Mouse (Mus musculus) neural tube, embryonic 13.5 days (tissue): ENCODE results near the gene Olfr1261. TPM values are rescaled to one million over a fixed set of nuclear protein-coding genes. Genes with fewer than 3 reads are reported as not detected.

Experiments
- ATAC-seq: fragments of 200-750 bp; cut with Nextera tagmentation; 2 replicates; pipeline ENCODE4 v1.8.0; 2017; ENCODE audit warnings: low read depth, mild to moderate bottlenecking, moderate TSS enrichment, moderate library complexity
- H3K27ac ChIP-seq: fragments of 300-500 bp; sonication (generic); replicated peaks from 2 replicates; pipeline ENCODE4 v1.5.1; 2015; ENCODE audit warnings: moderate library complexity, mild to moderate bottlenecking, inconsistent platforms
- H3K27me3 ChIP-seq: fragments of 300-500 bp; sonication (generic); 2 replicates; pipeline ENCODE4 v1.6.1; 2015; ENCODE audit warnings: mild to moderate bottlenecking, inconsistent platforms
- H3K36me3 ChIP-seq: fragments of 300-500 bp; sonication (generic); 2 replicates; pipeline ENCODE4 v1.6.1; 2015; ENCODE audit warnings: mild to moderate bottlenecking, inconsistent platforms
- H3K4me1 ChIP-seq: fragments of 300-500 bp; sonication (generic); replicated peaks from 2 replicates; pipeline ENCODE4 v1.6.1; 2015; ENCODE audit warnings: inconsistent platforms
- H3K4me2 ChIP-seq: fragments of 300-500 bp; sonication (generic); 2 replicates; pipeline ENCODE4 v1.6.1; 2015; ENCODE audit warnings: inconsistent platforms, mild to moderate bottlenecking, moderate library complexity
- H3K4me3 ChIP-seq: fragments of 300-500 bp; sonication (generic); 2 replicates; pipeline ENCODE4 v1.5.1; 2015; ENCODE audit warnings: mild to moderate bottlenecking, inconsistent platforms
- H3K9ac ChIP-seq: fragments of 300-500 bp; sonication (generic); 2 replicates; pipeline ENCODE4 v1.6.1; 2015; ENCODE audit warnings: moderate library complexity, mild to moderate bottlenecking, inconsistent platforms
- H3K9me3 ChIP-seq: fragments of 300-500 bp; sonication (generic); 2 replicates; pipeline ENCODE4 v1.6.1; 2016; ENCODE audit warnings: inconsistent platforms
- WGBS: fragments of 180-500 bp; shearing (Covaris S2); methylation state at CpG from one replicate; pipeline ENCODE4 v1.1.7; 2015; 5-methylcytosine and 5-hydroxymethylcytosine counted together
- polyA plus RNA-seq: library from polyadenylated mRNA; unstranded; fragments of >200 nt; fragmentation: Nextera tagmentation; extraction: Ambion mirVana; gene quantifications from 2 replicates; pipeline ENCODE4 v1.2.1, GENCODE M21; 2015

Gene Olfr1261
- not detected in 2 replicates for polyA plus RNA-seq

DNA sequence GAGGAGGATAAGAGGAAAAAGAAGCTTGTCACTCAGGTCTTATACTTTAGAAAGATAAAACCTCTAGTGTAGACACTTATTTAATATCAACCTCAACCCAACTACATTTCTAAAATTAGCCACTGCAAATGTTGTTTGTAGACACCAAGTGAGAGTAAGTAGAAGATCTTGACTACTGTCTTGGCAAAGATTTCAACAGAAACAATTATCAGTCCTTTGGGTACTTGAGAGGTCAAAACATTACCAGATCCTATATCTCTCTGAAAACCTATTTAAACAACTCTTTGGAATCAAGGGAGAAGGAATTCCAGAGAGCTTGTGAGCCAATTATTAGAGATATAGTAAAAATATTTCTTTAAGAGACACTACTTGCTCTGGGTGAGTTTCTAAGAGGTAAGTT is at the start of gene Olfr1261:
Gene Olfr1261, plus strand, starts transcription at position 301 of the 400 bp plus-strand sequence.
- no peak within 1 kb of the TSS for H3K9ac ChIP-seq
- H3K9me3 ChIP-seq, result no peaks in the 10 kb centered on the region
- no peaks in the 10 kb centered on the region for H3K27me3 ChIP-seq
- ATAC-seq, result no peak
- H3K4me3 ChIP-seq, result no peak within 1 kb of the TSS
- H3K27ac ChIP-seq, result no peak within 1 kb of the TSS
- H3K36me3 ChIP-seq, result no peaks in the 10 kb centered on the region
- H3K4me1 ChIP-seq, result no peaks in the 10 kb centered on the region
- no peak within 1 kb of the TSS for H3K4me2 ChIP-seq

DNA sequence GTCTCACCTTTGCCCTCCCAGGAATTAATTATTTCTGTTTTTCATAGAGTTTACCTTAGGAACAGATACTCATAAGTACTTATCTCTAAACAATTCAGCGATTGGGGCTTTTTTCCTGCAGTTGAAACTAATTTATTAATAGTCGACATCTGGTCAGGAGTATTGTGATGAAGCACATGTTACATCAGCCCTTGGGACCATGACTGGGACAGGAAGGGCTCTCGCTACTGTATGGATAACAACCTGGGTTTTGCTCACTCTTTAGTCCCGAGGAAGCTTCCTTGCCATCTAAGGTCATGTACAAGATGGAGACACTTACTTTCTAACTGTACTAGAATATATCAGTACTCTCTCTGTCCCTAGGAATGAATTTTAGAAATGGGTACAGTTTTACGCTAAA is 42.5 kb upstream of the Olfr1261 start, which contains the start of gene Olfr1259:
Gene Olfr1259, minus strand, starts transcription at position 101 of the 400 bp plus-strand sequence.
- 89% methylated on average over 5 of the region's 5 CpGs for WGBS
- H3K4me3 ChIP-seq, result no peak within 1 kb of the TSS
- H3K27me3 ChIP-seq, result no peaks in the 10 kb centered on the region
- no peak within 1 kb of the TSS for H3K27ac ChIP-seq
- H3K9me3 ChIP-seq, result no peaks in the 10 kb centered on the region
- H3K36me3 ChIP-seq, result no peaks in the 10 kb centered on the region
- H3K4me1 ChIP-seq, result no peaks in the 10 kb centered on the region
- no peak within 1 kb of the TSS for H3K4me2 ChIP-seq
- no peak within 1 kb of the TSS for H3K9ac ChIP-seq
- no peak for ATAC-seq

- 51% methylated on average over 2 of the region's 2 CpGs for WGBS
- no peaks in the 10 kb centered on the region for H3K27me3 ChIP-seq
- H3K4me1 ChIP-seq, result no peaks in the 10 kb centered on the region
- H3K27ac ChIP-seq, result no peak within 1 kb of the TSS
- H3K9ac ChIP-seq, result no peak within 1 kb of the TSS
- H3K4me2 ChIP-seq, result no peak within 1 kb of the TSS
- H3K4me3 ChIP-seq, result no peak within 1 kb of the TSS
- no peaks in the 10 kb centered on the region for H3K36me3 ChIP-seq
- ATAC-seq, result no peak
- H3K9me3 ChIP-seq, result no peaks in the 10 kb centered on the region
These were observed 16.8 kb upstream of the Olfr1261 start, which contains the start of gene Olfr1260 for GRCm38 (mm10) chr2:89974184-89974583. Gene Olfr1260 (plus strand): TSS chr2:89974340.

- no peak overlapping the region for H3K4me2 ChIP-seq
- 88% methylated on average over 2 of the region's 2 CpGs for WGBS
- no peaks in the 10 kb centered on the region for H3K36me3 ChIP-seq
- no peak overlapping the region for H3K27ac ChIP-seq
- H3K27me3 ChIP-seq, result no peaks in the 10 kb centered on the region
- no peak overlapping the region for H3K9ac ChIP-seq
- no peaks in the 10 kb centered on the region for H3K4me1 ChIP-seq
- ATAC-seq, result no peak
- H3K4me3 ChIP-seq, result no peak overlapping the region
- H3K9me3 ChIP-seq, result no peaks in the 10 kb centered on the region
These were observed 13.3 kb upstream of the Olfr1261 start for GRCm38 (mm10) chr2:89977709-89978108.

GRCm38 (mm10) chr2:89999845-90000244 is 8.8 kb downstream of the Olfr1261 start, which contains the start of gene Olfr1262:
Gene Olfr1262 (plus strand): TSS chr2:90000145.
- no peak within 1 kb of the TSS for H3K4me2 ChIP-seq
- H3K36me3 ChIP-seq, result no peaks in the 10 kb centered on the region
- no peak within 1 kb of the TSS for H3K27ac ChIP-seq
- no peaks in the 10 kb centered on the region for H3K4me1 ChIP-seq
- no peaks in the 10 kb centered on the region for H3K27me3 ChIP-seq
- no peaks in the 10 kb centered on the region for H3K9me3 ChIP-seq
- ATAC-seq, result no peak
- no peak within 1 kb of the TSS for H3K9ac ChIP-seq
- no peak within 1 kb of the TSS for H3K4me3 ChIP-seq

- no peaks in the 10 kb centered on the region for H3K4me1 ChIP-seq
- H3K4me3 ChIP-seq, result no peak within 1 kb of the TSS
- H3K27ac ChIP-seq, result no peak within 1 kb of the TSS
- no peak for ATAC-seq
- H3K4me2 ChIP-seq, result no peak within 1 kb of the TSS
- H3K9me3 ChIP-seq, result no peaks in the 10 kb centered on the region
- H3K27me3 ChIP-seq, result no peaks in the 10 kb centered on the region
- H3K36me3 ChIP-seq, result no peaks in the 10 kb centered on the region
- WGBS, result 85% methylated on average over 2 of the region's 2 CpGs
- no peak within 1 kb of the TSS for H3K9ac ChIP-seq
These were observed 20.8 kb downstream of the Olfr1261 start, which contains the start of gene Olfr1263 for GRCm38 (mm10) chr2:90011831-90012230. Gene Olfr1263 (plus strand): TSS chr2:90012131.

GRCm38 (mm10) chr2:90025477-90025876 is 34.5 kb downstream of the Olfr1261 start, which contains the start of gene Olfr1264:
Gene Olfr1264 (minus strand): TSS chr2:90025577.
- Histone ChIP-seq H3K4me3 (no peak within 1 kb of the TSS), H3K27ac (no peak within 1 kb of the TSS), H3K27me3 (no peaks in the 10 kb centered on the region), H3K9me3 (no peaks in the 10 kb centered on the region), H3K9ac (no peak within 1 kb of the TSS), H3K4me2 (no peak within 1 kb of the TSS), H3K36me3 (no peaks in the 10 kb centered on the region), H3K4me1 (no peaks in the 10 kb centered on the region)
- ATAC-seq, result no peak
- WGBS, result 74% methylated on average over 2 of the region's 2 CpGs

DNA sequence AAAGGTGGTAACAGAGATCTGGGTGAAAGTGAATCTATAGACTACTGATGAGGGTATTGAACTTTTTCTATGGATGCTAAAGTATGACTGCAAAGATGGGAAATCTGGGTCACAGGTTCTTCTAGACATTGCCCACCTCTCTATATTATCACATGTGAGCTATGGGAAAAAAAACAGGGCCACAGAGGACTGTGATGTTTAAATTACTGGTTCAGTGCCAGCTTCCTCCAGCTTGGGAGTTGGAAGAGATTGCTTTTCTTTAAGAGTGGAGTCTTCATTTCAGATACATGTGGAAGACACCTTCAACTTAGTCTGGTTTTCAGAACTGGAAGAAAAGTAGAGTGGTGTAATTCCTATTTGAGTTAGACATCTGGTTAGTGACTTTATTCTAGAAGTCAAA is 44.0 kb downstream of the Olfr1261 start, which contains the start of gene Olfr1265:
Gene Olfr1265, plus strand, starts transcription at position 301 of the 400 bp plus-strand sequence.
- Histone ChIP-seq H3K4me1 (no peaks in the 10 kb centered on the region), H3K27me3 (no peaks in the 10 kb centered on the region), H3K4me3 (no peak within 1 kb of the TSS), H3K27ac (no peak within 1 kb of the TSS), H3K9me3 (no peaks in the 10 kb centered on the region), H3K4me2 (no peak within 1 kb of the TSS), H3K9ac (no peak within 1 kb of the TSS), H3K36me3 (no peaks in the 10 kb centered on the region)
- no peak for ATAC-seq

Other genes with a start within 250 kb of the Olfr1261 start
- not detected in 2 replicates for gene Olfr1253, start 234.1 kb upstream of the Olfr1261 start, polyA plus RNA-seq
- gene Olfr1254, start 197.6 kb upstream of the Olfr1261 start, polyA plus RNA-seq, result not detected in 2 replicates
- gene Olfr1255, start 179.2 kb upstream of the Olfr1261 start, polyA plus RNA-seq, result not detected in 2 replicates
- gene Olfr1256, start 149.7 kb upstream of the Olfr1261 start, polyA plus RNA-seq, result not detected in 2 replicates
- gene Olfr48, start 143.0 kb upstream of the Olfr1261 start, polyA plus RNA-seq, result not detected in 2 replicates
- not detected in 2 replicates for gene Olfr1257, start 112.8 kb upstream of the Olfr1261 start, polyA plus RNA-seq
- not detected in 2 replicates for gene Olfr1258, start 63.9 kb upstream of the Olfr1261 start, polyA plus RNA-seq
- not detected in 2 replicates for gene Olfr1259, start 42.6 kb upstream of the Olfr1261 start, polyA plus RNA-seq
- gene Olfr1260, start 16.9 kb upstream of the Olfr1261 start, polyA plus RNA-seq, result not detected in 2 replicates
- not detected in 2 replicates for gene Olfr1262, start 8.9 kb downstream of the Olfr1261 start, polyA plus RNA-seq
- gene Olfr1263, start 20.9 kb downstream of the Olfr1261 start, polyA plus RNA-seq, result not detected in 2 replicates
- not detected in 2 replicates for gene Olfr1264, start 34.4 kb downstream of the Olfr1261 start, polyA plus RNA-seq
- not detected in 2 replicates for gene Olfr1265, start 44.1 kb downstream of the Olfr1261 start, polyA plus RNA-seq
- gene Olfr140, start 72.4 kb downstream of the Olfr1261 start, polyA plus RNA-seq, result not detected in 2 replicates
- gene Olfr1269, start 130.2 kb downstream of the Olfr1261 start, polyA plus RNA-seq, result not detected in 2 replicates
- gene Olfr32, start 151.1 kb downstream of the Olfr1261 start, polyA plus RNA-seq, result not detected in 2 replicates
- not detected in 2 replicates for gene Olfr1270, start 161.9 kb downstream of the Olfr1261 start, polyA plus RNA-seq
- gene Olfr1506, start 233.3 kb downstream of the Olfr1261 start, polyA plus RNA-seq, result not detected in 2 replicates